Mouse (Mus musculus) brain, embryonic 14.5 days (tissue): ENCODE results near the gene Fyco1.

Experiments
- CTCF ChIP-seq: fragments of 200-500 bp; IDR thresholded peaks from 2 replicates; pipeline ENCODE4 v1.5.1; 2012; ENCODE audit warnings: inconsistent platforms, mild to moderate bottlenecking, moderate library complexity, borderline replicate concordance; ENCODE audit not compliant: insufficient read depth, insufficient read length; ENCODE audit errors: extremely low read depth
- POLR2A ChIP-seq: fragments of 200-500 bp; IDR thresholded peaks from 2 replicates; pipeline ENCODE4 v1.6.1; 2012; ENCODE audit warnings: mild to moderate bottlenecking, inconsistent platforms, borderline replicate concordance; ENCODE audit not compliant: poor library complexity, insufficient read depth, insufficient read length, severe bottlenecking; ENCODE audit errors: extremely low read depth

DNA sequence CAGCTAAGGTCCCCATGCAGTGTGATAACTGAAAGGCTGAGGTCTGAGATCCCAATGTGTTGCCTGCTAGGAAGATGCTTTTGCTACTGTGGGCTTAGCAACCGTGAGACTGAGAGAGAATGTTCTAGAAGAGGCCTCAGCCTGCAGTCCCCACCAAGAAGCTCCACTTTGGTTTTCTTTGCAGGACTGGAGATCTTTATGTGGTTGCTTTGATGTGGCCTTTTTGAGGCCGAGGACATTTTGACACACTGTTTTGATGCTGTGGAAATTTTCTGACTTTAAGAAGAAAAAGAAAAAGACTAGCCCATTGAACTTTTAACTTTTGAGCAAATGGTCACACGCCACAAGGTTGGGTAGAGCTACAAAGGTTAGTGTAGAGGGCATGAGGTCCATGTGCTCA lies 90.9 kb downstream of the Fyco1 start:
- TF ChIP-seq POLR2A (no peak), CTCF (no peak)
